Mouse (Mus musculus) lung, postnatal 0 days (tissue): ENCODE measurements around the gene Paqr6.
"Not testable (repeated sequence)": the region's sequence is repeated elsewhere in the genome, so short reads cannot be mapped to it uniquely, and the experiment has no call there.

Source experiments
- CTCF ChIP-seq: IDR thresholded peaks from 2 replicates; pipeline ENCODE4 v1.5.1; 2016; ENCODE audit warnings: antibody characterized with exemption, mild to moderate bottlenecking
- EP300 ChIP-seq: IDR thresholded peaks from 2 replicates; pipeline ENCODE4 v1.6.1; 2016; ENCODE audit warnings: antibody characterized with exemption, mild to moderate bottlenecking, control low read depth

- TF ChIP-seq CTCF, EP300: not testable (repeated sequence)
These were observed 14.2 kb downstream of the Paqr6 start, which contains the start of gene Bglap2 for GRCm38 (mm10) chr3:88378599-88378998.
